Mouse (Mus musculus): ENCODE data around the gene Nt5c. TPM values are rescaled to one million over a fixed set of nuclear protein-coding genes. Genes with fewer than 3 reads are reported as not detected.
"Not testable (repeated sequence)": the region's sequence is repeated elsewhere in the genome, so short reads cannot be mapped to it uniquely, and the experiment has no call there.

The Nt5c gene
- total RNA-seq, 2 experiments from 2014 or later, result 98.5 to 161 TPM

- DNase-seq, result no peak
Observed at GRCm38 (mm10) chr11:115467217-115467618, 24.4 kb downstream of the Nt5c start.

- DNase-seq, result no peak
Observed at GRCm38 (mm10) chr11:115464851-115465250, 26.8 kb downstream of the Nt5c start.

- peak; percentile 29 to 43 for DNase-seq
Observed at GRCm38 (mm10) chr11:115463397-115463796, 28.3 kb downstream of the Nt5c start.

- DNase-seq, result no peak
Observed at GRCm38 (mm10) chr11:115462243-115462891, 29.3 kb downstream of the Nt5c start, which contains the start of gene Slc16a5. Gene Slc16a5 (plus strand): TSS chr11:115462474.

- no peak for DNase-seq
Observed at GRCm38 (mm10) chr11:115461846-115462242, 29.8 kb downstream of the Nt5c start.

- no peak for DNase-seq
Observed at GRCm38 (mm10) chr11:115460976-115461375, 30.7 kb downstream of the Nt5c start.

GRCm38 (mm10) chr11:115457405-115457804 is 34.3 kb downstream of the Nt5c start:
- peak in 1 of 2 experiments; percentile 67 for DNase-seq

GRCm38 (mm10) chr11:115456182-115456581 is 35.5 kb downstream of the Nt5c start:
- DNase-seq, result no peak

GRCm38 (mm10) chr11:115455619-115456018 is 36.0 kb downstream of the Nt5c start:
- no peak for DNase-seq

GRCm38 (mm10) chr11:115454822-115455221 is 36.8 kb downstream of the Nt5c start:
- not testable (repeated sequence) for DNase-seq

GRCm38 (mm10) chr11:115453306-115453705 is 38.4 kb downstream of the Nt5c start:
- no peak for DNase-seq

- no peak for DNase-seq
Observed at GRCm38 (mm10) chr11:115452281-115452860, 39.3 kb downstream of the Nt5c start.

- no peak for DNase-seq
Observed at GRCm38 (mm10) chr11:115451781-115452241, 39.9 kb downstream of the Nt5c start.

GRCm38 (mm10) chr11:115450176-115450575 is 41.5 kb downstream of the Nt5c start:
- peak; percentile 47 for DNase-seq

GRCm38 (mm10) chr11:115448998-115449397 is 42.7 kb downstream of the Nt5c start:
- DNase-seq, result no peak

- DNase-seq, result no peak
Observed at GRCm38 (mm10) chr11:115448075-115448474, 43.6 kb downstream of the Nt5c start.

- DNase-seq, result no peak
Observed at GRCm38 (mm10) chr11:115447321-115447885, 44.3 kb downstream of the Nt5c start.

GRCm38 (mm10) chr11:115446906-115447305 is 44.8 kb downstream of the Nt5c start:
- DNase-seq, result peak; percentile 73 to 74

GRCm38 (mm10) chr11:115441417-115441816 is 50.2 kb downstream of the Nt5c start:
- DNase-seq, result no peak
